Mouse (Mus musculus) ZHBTc4 (cell line): ENCODE results near the gene Il6ra.

ENCODE experiments used
- DNase-seq: peaks from one replicate; pipeline ENCODE4 v3.0.0-alpha.2; 2011; ENCODE audit warnings: low read depth, low spot score

Il6ra gene

GRCm38 (mm10) chr3:89875781-89876180 lies 37.2 kb downstream of the Il6ra start:
- DNase-seq: no peak

- no peak for DNase-seq
Measured at GRCm38 (mm10) chr3:89875021-89875420, 38.0 kb downstream of the Il6ra start.

- no peak for DNase-seq
Measured at GRCm38 (mm10) chr3:89874076-89874475, 38.9 kb downstream of the Il6ra start.

GRCm38 (mm10) chr3:89872684-89873083 lies 40.3 kb downstream of the Il6ra start:
- DNase-seq: no peak

- no peak for DNase-seq
Measured at GRCm38 (mm10) chr3:89872209-89872608, 40.8 kb downstream of the Il6ra start.

- DNase-seq: no peak
Measured at GRCm38 (mm10) chr3:89871339-89871914, 41.6 kb downstream of the Il6ra start.

GRCm38 (mm10) chr3:89870472-89871271 lies 42.3 kb downstream of the Il6ra start:
- DNase-seq: no peak

- DNase-seq: no peak
Measured at GRCm38 (mm10) chr3:89869556-89869955, 43.4 kb downstream of the Il6ra start.

GRCm38 (mm10) chr3:89868956-89869355 lies 44.0 kb downstream of the Il6ra start:
- no peak for DNase-seq

GRCm38 (mm10) chr3:89868357-89868756 lies 44.6 kb downstream of the Il6ra start:
- peak; percentile 94 for DNase-seq

- no peak for DNase-seq
Measured at GRCm38 (mm10) chr3:89867651-89868050, 45.3 kb downstream of the Il6ra start.

GRCm38 (mm10) chr3:89865764-89866163 lies 47.2 kb downstream of the Il6ra start:
- no peak for DNase-seq

GRCm38 (mm10) chr3:89865020-89865419 lies 48.0 kb downstream of the Il6ra start:
- peak; percentile 87 for DNase-seq

- DNase-seq: peak; percentile 73
Measured at GRCm38 (mm10) chr3:89863716-89864509, 49.1 kb downstream of the Il6ra start.

- DNase-seq: peak; percentile 58
Measured at GRCm38 (mm10) chr3:89863276-89863675, 49.7 kb downstream of the Il6ra start.

- peak; percentile 56 for DNase-seq
Measured at GRCm38 (mm10) chr3:89862182-89862761, 50.7 kb downstream of the Il6ra start.

GRCm38 (mm10) chr3:89861070-89861469 lies 51.9 kb downstream of the Il6ra start:
- DNase-seq: peak; percentile 56

GRCm38 (mm10) chr3:89860343-89860742 lies 52.7 kb downstream of the Il6ra start:
- no peak for DNase-seq

GRCm38 (mm10) chr3:89859936-89860335 lies 53.1 kb downstream of the Il6ra start:
- DNase-seq: no peak

- no peak for DNase-seq
Measured at GRCm38 (mm10) chr3:89858888-89859287, 54.1 kb downstream of the Il6ra start.

- peak; percentile 82 for DNase-seq
Measured at GRCm38 (mm10) chr3:89858123-89858522, 54.9 kb downstream of the Il6ra start.

GRCm38 (mm10) chr3:89857353-89857752 lies 55.6 kb downstream of the Il6ra start:
- DNase-seq: peak; percentile 80
